Mouse (Mus musculus): ENCODE results near the gene Cct8l1.

Gene Cct8l1

GRCm38 (mm10) chr5:25515767-25516166 lies at the start of gene Cct8l1:
Gene Cct8l1, plus strand, starts transcription at chr5:25516067.
- DNase-seq, result no peak

GRCm38 (mm10) chr5:25472070-25472469 lies 43.8 kb upstream of the Cct8l1 start:
- DNase-seq, result no peak

DNA sequence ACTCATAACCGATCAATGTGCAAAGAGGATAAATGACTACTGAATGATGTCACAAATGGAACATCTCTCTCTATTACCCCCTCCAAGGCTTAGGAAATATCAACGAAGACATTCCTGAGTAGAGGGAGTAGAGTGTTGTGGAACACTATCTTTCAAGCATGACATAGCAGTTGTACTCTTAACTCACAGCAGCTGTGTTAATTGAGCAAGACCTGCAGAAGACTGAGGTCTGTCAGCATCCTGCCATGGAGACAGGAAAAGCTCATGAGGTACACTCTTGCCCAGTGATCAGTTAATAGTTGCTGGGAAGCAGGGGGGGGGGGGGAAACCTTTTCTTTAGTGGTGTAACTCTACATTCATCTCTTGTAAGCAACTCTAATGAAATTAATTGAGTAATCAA lies 40.1 kb upstream of the Cct8l1 start:
- no peak for DNase-seq

DNA sequence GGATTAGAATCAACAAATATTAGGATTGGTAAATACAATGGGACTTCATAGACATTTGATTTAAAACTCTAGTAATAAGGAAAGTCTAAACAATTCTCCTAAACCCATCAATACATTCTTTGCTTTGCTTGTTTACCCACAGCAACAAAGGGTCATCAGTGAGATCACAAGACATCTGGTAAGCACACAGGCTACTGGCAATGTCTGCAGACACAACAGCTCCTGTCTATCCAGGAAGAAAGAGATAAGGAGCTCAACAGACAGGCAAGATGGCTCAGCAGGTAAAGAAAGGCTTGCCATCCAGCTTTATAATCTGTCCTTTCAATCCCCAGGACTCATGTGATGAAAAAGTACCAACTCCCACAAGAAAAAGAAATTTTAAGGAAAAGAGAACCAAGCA lies 37.0 kb upstream of the Cct8l1 start:
- no peak for DNase-seq

DNA sequence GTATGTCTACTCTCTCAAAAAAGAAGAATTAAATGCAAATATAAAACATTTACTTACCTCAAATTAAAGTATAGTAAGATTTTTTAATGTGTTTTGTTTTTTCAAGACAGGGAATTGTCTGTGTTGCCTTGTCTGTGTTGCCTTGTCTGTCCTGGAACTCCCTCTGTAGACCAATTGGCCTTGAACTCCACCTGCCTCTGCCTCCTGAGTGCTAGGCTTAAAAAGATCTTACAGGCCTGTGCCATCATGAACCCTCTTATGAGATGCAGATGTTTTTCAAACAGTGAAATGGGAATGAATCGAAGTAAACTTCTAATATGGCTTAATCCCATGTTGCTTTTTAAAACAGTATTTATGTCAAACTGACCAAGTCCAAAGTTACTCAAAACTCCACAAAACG lies 19.2 kb upstream of the Cct8l1 start:
- no peak for DNase-seq

DNA sequence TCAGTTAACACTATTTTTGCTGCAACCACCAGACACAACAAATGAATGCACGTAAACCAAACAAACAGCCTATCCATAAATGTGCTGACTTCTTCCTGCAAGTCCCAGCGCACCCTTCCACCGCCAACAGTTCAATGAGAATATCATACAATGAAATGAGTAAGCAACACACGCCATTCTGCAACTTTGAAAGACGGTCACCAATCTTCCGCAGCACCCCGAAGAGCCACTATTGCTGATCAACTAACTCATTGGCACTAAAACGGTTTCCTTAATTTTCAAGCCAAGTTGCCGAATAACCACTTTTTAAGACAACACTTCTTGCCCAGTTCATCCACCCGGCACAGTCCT lies 18.5 kb upstream of the Cct8l1 start:
- no peak for DNase-seq

DNA sequence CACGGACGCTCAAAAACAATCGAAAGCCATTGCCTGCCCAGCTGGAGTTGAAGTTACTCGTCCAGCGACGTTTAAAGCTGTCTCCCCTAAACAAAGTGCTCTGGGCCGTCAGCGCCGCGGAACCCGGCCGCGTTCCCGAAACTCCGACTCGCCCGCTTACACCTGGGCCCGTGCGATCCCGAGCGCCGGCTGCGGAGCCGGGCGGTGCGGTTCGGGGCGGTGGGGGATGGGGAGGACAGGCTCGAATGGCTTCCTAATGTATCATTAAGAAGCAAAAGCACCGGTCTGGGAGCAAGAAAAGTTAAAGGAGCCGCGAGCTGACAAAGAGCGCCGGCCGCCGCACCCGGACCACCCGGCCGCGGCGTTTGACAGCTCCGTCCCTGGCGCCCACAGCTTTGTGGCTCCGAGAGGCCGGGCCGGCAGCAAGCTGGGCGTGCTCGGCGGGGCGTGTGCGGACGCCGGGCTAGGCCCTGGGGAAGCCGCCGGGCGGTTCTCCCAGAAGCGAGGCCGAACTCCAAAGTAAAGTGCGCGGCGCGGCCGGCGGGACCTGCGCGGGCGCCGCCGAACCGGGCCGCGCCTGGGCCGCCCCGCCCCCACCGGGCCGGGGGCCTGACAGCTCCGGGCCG lies 18.0 kb upstream of the Cct8l1 start:
- peak; percentile 22 for DNase-seq

DNA sequence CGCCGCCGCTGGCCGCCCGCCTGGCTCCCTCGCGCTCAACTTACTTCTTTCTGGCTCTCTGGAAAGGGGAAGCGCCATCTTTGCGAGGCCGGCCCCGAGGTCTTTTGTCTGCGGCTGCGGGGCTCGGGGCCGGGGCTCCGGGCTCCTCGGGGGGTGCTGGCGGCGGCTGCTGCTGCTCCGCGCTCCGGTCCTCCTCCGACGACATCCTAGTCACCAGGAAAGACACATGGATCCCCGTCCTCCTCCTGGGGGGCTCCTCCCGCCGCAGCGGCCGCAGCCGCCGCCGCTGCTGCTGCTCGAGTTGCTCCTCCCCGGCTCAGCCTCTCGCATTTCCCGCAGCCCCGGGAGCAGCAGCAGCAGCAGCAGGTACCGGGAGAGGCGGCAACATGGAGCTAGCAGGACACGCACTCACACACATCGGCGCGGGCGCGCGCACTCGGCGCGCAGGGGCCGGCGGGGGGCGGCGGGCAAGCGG lies 17.5 kb upstream of the Cct8l1 start, which contains the start of gene Kmt2c:
Gene Kmt2c (minus strand): TSS at position 438 of the 475 bp plus-strand sequence.
- DNase-seq, result peak; percentile 77

- peak; percentile 75 for DNase-seq
Observed at GRCm38 (mm10) chr5:25498821-25499422, 16.9 kb upstream of the Cct8l1 start.

DNA sequence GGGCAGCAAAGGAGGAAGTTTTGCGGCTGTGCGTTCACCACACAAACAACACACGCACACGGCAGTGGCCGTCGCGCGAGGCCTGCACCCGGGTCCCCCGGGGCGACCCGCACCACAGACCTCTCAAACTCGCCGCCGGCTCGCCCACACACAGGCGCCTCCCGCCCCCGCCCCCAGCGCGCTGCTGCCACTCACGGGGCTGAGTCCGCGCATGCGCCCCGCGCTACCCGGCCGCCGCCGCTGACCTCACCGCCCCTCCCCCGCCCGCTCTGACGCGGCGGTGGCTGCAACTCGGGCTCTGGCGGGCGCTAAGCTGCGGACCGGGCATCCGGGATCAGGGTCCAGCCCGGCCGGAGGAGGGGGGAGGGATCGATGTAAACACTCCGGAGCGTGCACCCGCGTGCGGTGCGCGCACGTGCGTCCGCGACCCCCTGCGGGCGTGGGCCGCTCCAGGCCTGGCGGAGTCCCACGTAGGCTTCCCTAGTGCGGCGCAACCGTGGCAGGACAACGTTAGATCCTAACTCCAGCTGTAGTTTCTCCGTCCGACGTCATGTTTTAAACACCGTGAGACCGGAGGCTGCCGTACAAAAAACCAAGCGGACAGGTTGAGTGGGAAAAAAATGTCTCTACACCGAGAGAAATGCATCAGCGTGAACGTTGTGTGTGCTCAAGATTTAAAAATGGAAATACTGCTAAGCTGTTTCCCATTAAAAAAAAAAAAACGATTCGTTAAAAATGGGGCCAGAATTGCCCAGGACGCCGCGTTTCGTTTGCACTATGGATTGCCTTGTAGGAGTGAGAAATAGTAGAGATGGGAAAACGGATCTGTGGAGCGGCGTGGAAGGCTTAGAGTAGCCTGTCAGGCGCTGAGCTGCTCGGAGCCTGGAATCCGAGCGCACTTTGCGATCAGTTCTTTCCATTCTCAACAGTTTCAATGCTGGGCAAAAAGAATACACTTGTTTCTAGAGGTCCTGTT lies 16.2 kb upstream of the Cct8l1 start:
- peak; percentile 97 for DNase-seq

GRCm38 (mm10) chr5:25500686-25501085 lies 15.2 kb upstream of the Cct8l1 start:
- no peak for DNase-seq

GRCm38 (mm10) chr5:25506041-25506440 lies 9.8 kb upstream of the Cct8l1 start:
- DNase-seq, result no peak

- DNase-seq, result no peak
Observed at GRCm38 (mm10) chr5:25516301-25516895, 531 bp downstream of the Cct8l1 start.

- no peak for DNase-seq
Observed at GRCm38 (mm10) chr5:25517550-25517949, 1.7 kb downstream of the Cct8l1 start.

DNA sequence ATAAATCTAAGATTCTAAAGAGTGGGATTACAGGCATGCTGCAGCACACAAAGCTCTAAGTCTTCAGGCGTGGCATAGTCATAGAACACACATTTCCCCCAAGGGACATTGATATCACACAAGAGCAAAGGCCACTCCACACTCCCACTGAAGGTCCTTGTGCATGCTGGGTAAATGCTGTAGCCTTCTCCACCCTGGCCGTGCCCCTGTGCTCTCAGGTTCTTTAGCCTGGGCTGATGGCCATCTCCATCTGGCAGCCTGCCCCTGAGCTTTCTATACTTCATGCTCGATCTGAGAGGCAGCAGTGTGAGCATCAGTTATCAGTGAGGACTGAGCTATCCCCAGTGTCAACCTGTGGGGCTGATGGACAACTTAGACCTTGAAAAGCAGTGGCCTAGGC lies 4.0 kb downstream of the Cct8l1 start:
- DNase-seq, result no peak

- DNase-seq, result no peak
Observed at GRCm38 (mm10) chr5:25521461-25521860, 5.6 kb downstream of the Cct8l1 start.

DNA sequence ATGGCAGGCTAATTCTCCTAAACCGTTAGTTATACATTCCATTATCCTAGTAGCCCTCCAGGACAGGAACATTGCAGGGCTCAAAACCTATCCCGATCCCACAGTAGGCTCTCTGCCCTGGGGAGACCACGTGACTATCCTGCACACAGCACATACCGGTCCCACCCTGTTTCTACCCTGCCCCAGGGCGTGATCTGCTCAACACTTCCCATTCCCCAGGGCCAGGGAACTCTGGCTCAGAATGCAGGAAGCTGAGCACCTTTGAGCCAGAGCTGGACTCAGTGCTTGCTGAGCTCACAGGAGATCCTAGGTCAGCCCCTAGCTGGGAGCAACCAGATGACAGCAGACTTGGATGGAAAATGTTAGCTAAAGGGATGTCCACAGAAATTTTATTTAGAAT lies 10.2 kb downstream of the Cct8l1 start:
- no peak for DNase-seq

DNA sequence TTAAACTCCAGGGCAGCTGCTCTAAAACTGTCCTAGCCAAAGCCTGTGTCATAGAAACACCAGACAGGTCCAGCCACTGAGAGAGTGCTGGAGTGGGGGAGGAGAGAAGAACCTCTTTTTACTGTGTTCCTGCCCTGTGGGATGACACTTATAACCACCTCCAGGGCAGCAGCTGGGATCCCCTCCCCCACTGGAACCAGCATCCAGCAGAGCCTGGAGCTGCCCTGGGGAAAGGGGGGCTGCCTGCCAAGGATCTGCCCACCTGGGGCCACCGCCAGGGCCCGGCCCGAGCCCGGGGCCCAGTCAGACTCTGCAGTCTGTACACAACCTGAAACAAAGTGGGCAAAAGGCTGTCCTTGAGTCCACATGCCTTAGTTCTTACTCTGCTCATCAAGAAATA lies 11.1 kb downstream of the Cct8l1 start:
- DNase-seq, result no peak

- no peak for DNase-seq
Observed at GRCm38 (mm10) chr5:25527971-25528370, 12.1 kb downstream of the Cct8l1 start.

DNA sequence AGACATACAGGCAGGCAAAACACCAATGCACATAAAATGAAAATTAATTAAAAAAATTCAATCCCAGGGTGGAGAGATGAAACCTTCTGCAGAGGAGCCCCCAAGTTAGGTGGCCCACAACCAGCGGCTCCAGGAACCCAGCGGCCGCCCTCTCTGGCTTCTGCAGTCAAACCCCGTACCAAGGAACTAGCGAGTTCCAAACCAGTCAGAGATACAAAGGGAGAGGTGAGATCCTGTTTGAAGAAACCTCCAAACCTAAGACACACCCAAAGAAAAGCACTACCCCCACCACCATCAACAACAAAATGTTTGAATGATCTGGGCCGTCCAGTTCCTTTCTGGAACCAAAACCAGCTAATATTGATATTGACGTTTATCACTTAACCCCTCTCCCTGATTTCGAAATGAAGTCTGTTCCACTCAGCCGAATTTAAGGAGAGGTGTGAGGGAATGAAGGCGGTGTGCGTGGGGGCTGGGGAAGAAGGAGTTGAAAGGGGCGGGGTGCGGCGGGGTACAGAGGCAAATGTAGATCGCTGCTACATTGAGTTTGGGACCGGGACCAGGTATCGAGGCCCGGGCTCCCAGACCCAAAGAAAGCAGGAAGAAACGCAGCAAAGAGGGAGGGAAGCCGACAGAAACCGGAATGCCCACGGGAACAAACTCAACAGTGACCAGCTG lies 13.1 kb downstream of the Cct8l1 start:
- no peak for DNase-seq

DNA sequence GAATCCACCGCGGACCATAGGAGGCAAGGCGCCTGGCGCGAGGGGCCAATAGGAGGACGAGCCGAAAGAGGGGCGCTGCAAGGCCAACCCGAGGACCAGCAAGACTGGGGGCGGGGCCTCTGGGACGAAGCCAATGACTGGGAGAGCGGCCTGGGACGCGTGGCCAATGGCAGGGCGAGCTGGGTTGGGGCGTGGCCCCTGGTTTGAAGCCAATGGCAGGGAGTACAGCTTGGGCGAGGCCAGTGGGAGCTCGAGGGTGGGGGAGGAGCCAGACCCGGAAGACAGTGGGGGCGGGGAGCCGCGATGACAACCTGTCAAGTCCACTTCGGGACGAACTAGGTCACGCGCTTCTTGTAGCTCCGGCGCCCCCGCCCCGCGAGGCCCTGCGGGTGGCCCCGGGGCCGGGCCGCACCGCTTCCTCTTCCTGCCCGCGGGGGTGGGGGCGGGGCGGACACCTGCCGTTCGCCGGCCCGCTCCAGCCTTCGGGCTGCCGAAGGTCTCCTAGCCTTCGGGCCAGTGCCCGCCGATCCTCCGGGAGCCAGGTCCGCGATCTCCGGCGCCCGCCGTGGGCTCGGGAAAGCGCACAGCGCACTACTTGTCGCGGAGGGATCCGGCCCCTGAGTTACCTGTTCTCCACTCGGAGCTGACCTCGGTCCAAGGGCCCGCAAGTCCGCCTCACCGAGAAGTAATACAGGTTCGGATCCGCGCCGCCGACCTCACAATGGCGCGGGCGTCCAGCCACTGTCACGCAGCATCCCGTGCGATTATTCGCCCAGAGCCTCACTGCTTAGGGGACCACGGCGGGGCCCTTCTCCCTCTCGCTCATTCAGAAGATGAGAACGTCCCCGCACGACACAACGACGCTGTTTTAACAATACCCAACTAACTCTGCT lies 13.9 kb downstream of the Cct8l1 start:
- peak; percentile 99 for DNase-seq

- no peak for DNase-seq
Observed at GRCm38 (mm10) chr5:25530629-25531028, 14.8 kb downstream of the Cct8l1 start.

Data from layer of hippocampus, adult 9-11 months (tissue).